Mouse (Mus musculus): ENCODE measurements around the gene Fam107a. TPM values are rescaled to one million over a fixed set of nuclear protein-coding genes. Genes with fewer than 3 reads are reported as not detected.

Gene Fam107a
- polyA plus RNA-seq, 1 experiment from 2014 or later: 173 TPM

DNA sequence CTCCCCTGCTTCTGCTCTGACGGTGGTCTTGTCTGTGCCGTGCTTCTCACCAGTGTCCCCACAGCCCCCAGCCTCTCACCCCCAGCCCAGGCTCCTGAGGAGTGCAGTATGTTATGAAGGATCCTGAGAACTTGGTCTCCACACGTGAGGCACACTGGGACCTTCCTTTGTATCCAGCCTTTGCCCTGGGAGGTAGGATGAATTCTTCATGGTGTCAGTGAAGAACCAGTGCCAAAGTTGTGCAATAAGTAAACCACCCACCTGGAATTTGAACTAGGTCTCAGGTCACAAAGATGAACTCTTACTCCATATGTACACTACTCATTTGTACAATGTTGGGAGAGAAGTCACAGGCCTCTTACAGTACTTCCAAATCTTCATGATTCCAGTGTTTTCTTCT, 58.7 kb downstream of the Fam107a start, which contains the start of gene Acox2:
Gene Acox2 (minus strand): TSS at position 188 of the 400 bp plus-strand sequence.
- ChIA-PET CTCF (interaction anchor here (1.9 kb wide), 1 partner anchor 17 kb away, joined by 4 read pairs; no protein-coding TSS in a partner anchor), POLR2A (no interaction called here)
- H3K27me3 ChIP-seq: no peaks in the 10 kb centered on the region
- TF ChIP-seq CTCF (IDR thresholded peaks at IDR 0.05): no peak
- DNase-seq (ENCODE audit: low read depth, low spot score) (no peak), ATAC-seq (no peak)
- in situ Hi-C loops (cut with MboI; ENCODE audit: low pct_unique_long_range_greater_than_20kb): no loop called here

DNA sequence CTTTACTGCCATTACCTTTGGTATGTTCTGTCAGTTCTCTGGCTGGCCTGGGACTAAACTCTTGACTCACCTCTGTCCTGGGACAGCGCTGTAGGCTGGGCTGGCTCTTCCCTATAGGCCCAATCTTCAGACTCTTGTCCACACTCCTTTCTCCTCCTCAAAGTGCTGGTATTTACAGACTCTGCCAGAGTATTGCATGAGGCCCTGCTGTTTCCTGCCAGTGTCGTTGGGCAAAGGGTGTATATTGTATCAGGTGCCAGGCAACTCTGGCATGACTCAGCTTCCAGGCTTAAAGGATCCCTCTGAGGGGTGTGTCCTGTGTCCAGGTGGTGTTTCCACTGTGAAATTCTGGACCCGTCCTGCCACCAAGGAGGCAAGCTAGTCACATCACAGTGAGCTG, 59.1 kb downstream of the Fam107a start:
- in situ Hi-C loops (cut with MboI; ENCODE audit: low pct_unique_long_range_greater_than_20kb): no loop called here
- no peak for DNase-seq (ENCODE audit: low read depth, low spot score)
- ChIA-PET CTCF (interaction anchor here (1.9 kb wide), 1 partner anchor 16 kb away, joined by 4 read pairs; no protein-coding TSS in a partner anchor), POLR2A (no interaction called here)
- no peak for TF ChIP-seq CTCF (IDR thresholded peaks at IDR 0.05)
- H3K27me3 ChIP-seq: no peaks in the 10 kb centered on the region
- peak; percentile 41 for ATAC-seq

DNA sequence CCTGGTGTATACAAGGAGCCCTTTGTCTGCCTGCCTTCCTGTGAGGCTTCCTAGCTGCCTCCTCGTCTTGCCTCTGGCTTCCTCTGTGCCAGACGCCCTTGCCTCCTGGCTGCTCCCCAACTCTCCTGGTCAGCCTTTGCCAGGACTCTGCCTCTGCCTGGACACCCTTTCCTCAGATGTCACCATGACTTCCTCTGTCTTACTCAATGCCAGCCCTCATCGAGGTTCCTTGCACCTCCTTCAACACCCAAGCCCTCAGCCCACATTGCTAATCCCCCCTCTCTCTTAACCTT, 59.5 kb downstream of the Fam107a start:
- in situ Hi-C loops (cut with MboI; ENCODE audit: low pct_unique_long_range_greater_than_20kb): no loop called here
- no peak for DNase-seq (ENCODE audit: low read depth, low spot score)
- POLR2A ChIA-PET: no interaction called here
- CTCF ChIA-PET: interaction anchor here (1.9 kb wide), 1 partner anchor 16 kb away, joined by 4 read pairs; no protein-coding TSS in a partner anchor
- ATAC-seq: no peak
- TF ChIP-seq CTCF (IDR thresholded peaks at IDR 0.05): no peak
- H3K27me3 ChIP-seq: no peaks in the 10 kb centered on the region

DNA sequence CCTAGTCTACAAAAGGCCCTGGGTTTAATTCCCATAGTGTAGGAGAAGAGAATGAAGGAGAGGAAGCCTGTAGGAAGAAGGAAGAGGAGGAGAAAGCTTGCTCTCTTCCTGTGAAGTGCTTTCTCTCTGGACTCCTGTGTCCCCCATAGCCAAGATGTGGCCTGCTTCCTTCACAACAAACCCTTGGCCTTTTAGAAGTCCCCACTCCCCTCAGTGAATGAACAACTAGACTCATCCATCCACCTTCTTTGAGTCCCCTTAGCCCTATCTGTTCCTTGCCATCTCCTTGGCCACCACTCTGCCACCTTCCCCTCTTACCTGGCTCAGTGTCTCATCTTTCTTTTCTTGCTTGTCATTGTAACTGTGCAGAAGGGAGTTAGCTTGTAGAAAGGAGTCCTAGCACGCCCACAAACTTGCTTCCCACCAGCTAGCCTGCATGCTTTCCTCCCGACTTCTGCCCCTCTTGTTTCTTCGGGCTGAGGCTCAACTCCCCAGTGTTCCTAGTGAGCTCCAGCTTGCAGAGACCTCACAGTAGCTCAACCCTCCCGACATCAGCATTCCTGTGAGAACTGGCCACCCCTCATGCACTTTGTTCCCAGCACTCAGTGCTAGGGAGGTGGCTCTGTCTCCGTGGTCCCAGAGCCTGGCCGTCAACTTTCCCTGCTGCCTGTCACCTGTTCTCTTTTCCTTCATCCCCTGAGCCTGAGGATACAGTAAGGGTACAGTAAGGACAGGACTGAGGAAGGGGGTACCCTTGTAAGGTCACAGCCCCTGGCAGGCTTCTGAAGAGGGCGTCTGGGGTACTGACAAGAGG, 60.1 kb downstream of the Fam107a start:
- CTCF ChIA-PET: no interaction called here
- in situ Hi-C loops (cut with MboI; ENCODE audit: low pct_unique_long_range_greater_than_20kb): no loop called here
- POLR2A ChIA-PET: no interaction called here
- no peak for TF ChIP-seq CTCF (IDR thresholded peaks at IDR 0.05)
- DNase-seq (ENCODE audit: low read depth, low spot score) (no peak), ATAC-seq (no peak)
- H3K27me3 ChIP-seq: no peaks in the 10 kb centered on the region

DNA sequence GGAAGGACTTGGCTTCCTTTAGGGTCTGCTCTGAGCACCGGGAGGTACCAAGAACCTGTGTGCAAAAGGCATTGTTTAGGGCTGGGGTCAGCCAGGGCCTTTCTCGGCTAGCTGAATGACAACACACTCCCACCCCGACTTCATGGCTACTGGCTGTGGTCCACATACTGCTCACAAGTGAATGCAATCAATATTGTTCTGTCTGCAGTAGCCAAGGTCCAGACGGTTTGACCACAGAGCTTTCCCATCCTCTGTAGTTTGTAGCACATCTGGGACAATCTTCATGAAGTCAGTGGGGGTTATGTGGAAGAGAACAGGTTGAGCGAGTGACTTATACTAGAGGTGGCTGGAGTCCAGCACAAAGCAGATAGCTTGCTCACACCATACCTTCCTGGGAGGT, 60.9 kb downstream of the Fam107a start:
- ChIA-PET CTCF (interaction anchor here (2.3 kb wide), 1 partner anchor 14 kb away, joined by 10 read pairs; no protein-coding TSS in a partner anchor), POLR2A (no interaction called here)
- no peak for TF ChIP-seq CTCF (IDR thresholded peaks at IDR 0.05)
- DNase-seq (ENCODE audit: low read depth, low spot score) (no peak), ATAC-seq (no peak)
- in situ Hi-C loops (cut with MboI; ENCODE audit: low pct_unique_long_range_greater_than_20kb): no loop called here
- no peaks in the 10 kb centered on the region for H3K27me3 ChIP-seq

DNA sequence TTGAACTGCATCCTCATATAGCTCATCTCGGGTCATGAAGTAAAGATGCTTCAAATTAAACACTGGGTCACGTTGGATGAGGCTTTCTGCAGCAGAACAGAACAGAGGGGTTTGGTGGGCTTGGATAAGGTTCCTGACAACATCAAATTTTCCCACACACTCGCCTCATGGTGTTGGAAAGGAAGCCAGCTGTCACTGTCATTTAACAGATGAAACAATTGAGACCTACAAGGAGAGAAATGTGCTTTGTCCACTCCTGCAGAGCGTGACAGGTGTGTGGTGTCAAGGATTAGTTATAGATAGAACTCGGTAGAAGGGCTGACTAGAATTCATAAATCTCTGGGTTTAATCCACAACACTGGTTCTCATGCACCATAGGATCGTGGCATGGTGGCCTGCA, 61.8 kb downstream of the Fam107a start:
- ATAC-seq: no peak
- in situ Hi-C loops (cut with MboI; ENCODE audit: low pct_unique_long_range_greater_than_20kb): no loop called here

DNA sequence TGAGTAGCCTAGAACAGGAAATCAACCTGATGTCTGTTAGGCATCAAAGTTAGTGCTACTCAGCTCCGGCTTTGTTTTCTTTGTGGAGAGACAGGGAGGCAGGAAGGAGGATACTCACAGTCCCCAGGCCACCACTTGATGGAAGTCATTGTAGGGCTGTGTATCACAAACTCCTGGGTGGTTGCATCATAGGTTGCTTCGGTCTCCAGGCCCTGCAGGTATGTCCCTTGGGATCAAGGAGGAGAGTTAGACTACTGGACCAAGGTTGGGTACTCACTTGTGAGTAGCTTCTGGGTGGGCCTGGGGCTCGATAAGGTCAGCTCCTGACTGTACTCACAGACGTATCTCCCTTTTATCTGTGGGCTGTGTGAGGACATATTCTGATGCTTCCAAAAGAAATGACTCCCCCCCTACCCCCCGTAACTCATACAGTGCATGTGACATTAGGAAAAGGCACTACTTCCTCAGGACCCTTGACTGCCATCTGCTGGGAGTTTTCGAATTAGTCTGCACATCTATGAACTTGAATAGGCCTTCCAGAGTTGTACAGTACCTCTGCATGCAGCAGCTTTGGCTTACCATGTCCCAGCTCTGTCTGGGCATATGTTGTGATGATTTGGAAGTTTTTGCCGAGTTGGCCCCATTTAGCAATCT, 62.6 kb downstream of the Fam107a start:
- no peak for DNase-seq (ENCODE audit: low read depth, low spot score)
- ChIA-PET CTCF (interaction anchor here (1.5 to 2.3 kb wide), 2 partner anchors 13 to 91 kb away, joined by 6 to 10 read pairs; no protein-coding TSS in a partner anchor), POLR2A (no interaction called here)
- in situ Hi-C loops (cut with MboI; ENCODE audit: low pct_unique_long_range_greater_than_20kb): no loop called here
- TF ChIP-seq CTCF (IDR thresholded peaks at IDR 0.05): no peak
- no peak for ATAC-seq
- H3K27me3 ChIP-seq: no peaks in the 10 kb centered on the region

More for the DNA sequence above, 61.8 kb downstream of the Fam107a start:
- TF ChIP-seq CTCF (IDR thresholded peaks at IDR 0.05): no peak
- no peaks in the 10 kb centered on the region for H3K27me3 ChIP-seq
- POLR2A ChIA-PET: no interaction called here
- CTCF ChIA-PET: interaction anchor here (1.5 to 2.3 kb wide), 2 partner anchors 14 to 90 kb away, joined by 6 to 10 read pairs; no protein-coding TSS in a partner anchor
- DNase-seq (ENCODE audit: low read depth, low spot score): no peak

DNA sequence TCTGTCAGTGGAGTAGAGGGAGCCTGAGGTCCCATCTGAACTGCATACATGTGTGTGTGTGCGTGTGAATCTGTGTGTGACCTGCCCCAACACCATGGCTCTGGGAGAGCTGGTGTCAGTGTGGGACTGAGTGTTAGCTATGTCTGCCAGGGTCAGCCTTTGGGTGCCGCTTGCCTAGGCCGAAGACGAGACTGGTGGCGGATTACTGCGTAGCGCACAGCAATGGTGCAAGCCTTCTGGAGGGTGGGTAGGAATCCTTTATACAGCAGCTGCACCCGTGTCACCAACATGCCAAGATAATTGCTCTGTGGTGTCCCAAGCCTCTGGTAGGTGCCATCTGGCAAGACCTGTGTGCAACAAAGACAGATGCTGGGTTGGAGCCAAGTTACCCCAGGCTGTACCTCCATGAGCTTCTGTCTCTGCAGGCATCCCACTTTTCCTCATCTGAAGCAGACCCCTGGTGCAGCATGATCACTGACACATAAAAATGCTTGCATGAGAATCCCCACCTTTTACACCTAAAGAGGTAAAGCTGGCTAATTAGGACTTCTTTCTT, 66.4 kb downstream of the Fam107a start:
- DNase-seq (ENCODE audit: low read depth, low spot score): no peak
- CTCF ChIA-PET: no interaction called here
- ATAC-seq: no peak
- H3K27me3 ChIP-seq: no peaks in the 10 kb centered on the region
- POLR2A ChIA-PET: interaction anchor here (0.7 kb wide), 1 partner anchor 365 kb away, joined by 4 read pairs; no protein-coding TSS in a partner anchor
- no peak for TF ChIP-seq CTCF (IDR thresholded peaks at IDR 0.05)
- in situ Hi-C loops (cut with MboI; ENCODE audit: low pct_unique_long_range_greater_than_20kb): no loop called here

DNA sequence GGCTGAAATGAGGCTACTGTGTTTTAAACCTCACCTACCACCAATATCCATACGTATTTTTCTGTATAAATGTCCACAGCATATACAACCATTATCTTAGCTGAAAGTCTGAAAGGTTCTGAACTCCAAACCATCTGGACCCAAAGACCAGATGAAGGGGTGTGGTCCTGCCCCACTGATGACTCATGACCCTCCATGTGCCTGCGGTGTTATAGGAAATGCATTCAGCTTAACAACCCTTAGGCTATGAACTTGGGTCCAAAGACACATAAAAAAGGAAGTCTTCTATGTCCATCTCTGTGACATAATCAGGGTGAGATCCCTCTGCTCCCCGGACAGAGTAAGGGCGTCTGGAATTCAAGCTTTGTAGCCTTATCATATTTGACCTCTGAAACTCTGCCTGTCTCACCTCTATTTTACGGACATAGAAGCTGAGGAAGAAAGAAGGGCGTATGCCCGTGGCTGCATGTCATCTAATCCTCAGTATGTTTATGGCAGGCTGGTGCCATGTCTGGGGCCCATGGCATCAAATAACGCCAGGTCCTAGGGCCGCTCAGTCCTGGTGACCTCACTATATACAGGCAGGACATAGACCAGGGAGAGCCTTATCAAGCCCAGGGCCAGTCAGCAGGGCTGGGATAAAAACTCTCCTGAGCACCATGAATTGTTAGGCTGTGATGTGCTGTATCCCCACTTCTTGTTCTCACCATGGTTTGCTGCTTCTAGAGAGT, 67.5 kb downstream of the Fam107a start:
- POLR2A ChIA-PET: no interaction called here
- DNase-seq (ENCODE audit: low read depth, low spot score): no peak
- in situ Hi-C loops (cut with MboI; ENCODE audit: low pct_unique_long_range_greater_than_20kb): no loop called here
- ATAC-seq: no peak
- H3K27me3 ChIP-seq: no peaks in the 10 kb centered on the region
- CTCF ChIA-PET: no interaction called here
- no peak for TF ChIP-seq CTCF (IDR thresholded peaks at IDR 0.05)

DNA sequence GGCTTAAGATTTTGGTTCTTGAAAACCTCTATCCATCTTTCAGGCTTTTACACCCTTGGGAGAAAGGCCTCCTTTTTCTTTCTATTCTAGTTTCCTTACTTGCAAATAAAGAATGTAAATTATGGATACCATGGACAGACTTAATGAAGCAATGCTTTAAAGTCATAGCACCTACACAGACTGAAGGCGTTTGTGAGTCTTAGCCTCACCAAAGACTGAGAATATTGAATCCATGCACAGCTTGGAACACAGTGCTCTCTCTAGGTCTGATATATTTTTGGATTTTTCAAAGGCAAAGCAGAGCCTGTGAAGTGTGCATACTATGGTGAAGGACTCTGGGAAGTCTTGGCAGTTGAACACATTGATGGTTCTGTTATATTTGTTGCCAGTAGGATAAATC, 68.6 kb downstream of the Fam107a start:
- H3K27me3 ChIP-seq: no peaks in the 10 kb centered on the region
- ATAC-seq (no peak), DNase-seq (ENCODE audit: low read depth, low spot score) (no peak)
- no peak for TF ChIP-seq CTCF (IDR thresholded peaks at IDR 0.05)
- CTCF ChIA-PET: no interaction called here
- in situ Hi-C loops (cut with MboI; ENCODE audit: low pct_unique_long_range_greater_than_20kb): no loop called here
- POLR2A ChIA-PET: no interaction called here
